Mouse (Mus musculus): ENCODE results near the gene Tspear.

GRCm38 (mm10) chr10:77814382-77814781 is 128.0 kb downstream of the Tspear start, which contains the start of gene Gm2696:
- TF ChIP-seq CTCF (IDR thresholded peaks at IDR 0.05) (no peak), EP300 (IDR thresholded peaks at IDR 0.05) (no peak)
